In genomic region chr2:27671633-27672091, GRCm38 (mm10) we compare ENCODE assay signal across 9 mouse cellular contexts. TPM values are rescaled to one million over a fixed set of nuclear protein-coding genes. Genes with fewer than 3 reads are reported as not detected.
DNase-seq lines count a peak whose midpoint lies in the region; ATAC-seq lines count a peak whose summit lies in the region.
"Had no signal": no experiment of that assay in that cellular context is flagged by ENCODE, and none has a peak within 500 bp of the region (broad histone marks: within the 10 kb centered on the region; RNA-seq: fewer than 3 reads in every experiment).

No protein-coding gene starts in this region.

- H3K4me2 ChIP-seq in hindbrain, embryonic 12.5 days (replicated peaks) = 0 out of 2 replicates have a peak overlapping the region, but pooled peaks have one; percentile 11
- peak overlapping the region; percentile 28 for H3K4me2 ChIP-seq in limb, embryonic 13.5 days (replicated peaks)
- no peak overlapping the region for H3K4me2 ChIP-seq in stomach, embryonic 14.5 days (replicated peaks; ENCODE audit: low read depth, low read length)

- no peaks in the 10 kb centered on the region for H3K9me3 ChIP-seq in hindbrain, embryonic 12.5 days (replicated peaks)
- no peaks in the 10 kb centered on the region for H3K9me3 ChIP-seq in limb, embryonic 13.5 days
- no peaks in the 10 kb centered on the region for H3K9me3 ChIP-seq in stomach, embryonic 14.5 days (ENCODE audit: control insufficient read depth, low read depth, low read length)

- no peaks in the 10 kb centered on the region for H3K36me3 ChIP-seq in hindbrain, embryonic 12.5 days
- H3K36me3 ChIP-seq in limb, embryonic 13.5 days = no peaks in the 10 kb centered on the region
- H3K36me3 ChIP-seq in stomach, embryonic 14.5 days (ENCODE audit: control insufficient read depth, insufficient read depth, low read length) = no peaks in the 10 kb centered on the region

- H3K27me3 ChIP-seq in hindbrain, embryonic 12.5 days = 0 out of 2 replicates have a peak, but pooled peaks cover 3% of the 10 kb centered on the region
- H3K27me3 ChIP-seq in limb, embryonic 13.5 days = no peaks in the 10 kb centered on the region
- no peaks in the 10 kb centered on the region for H3K27me3 ChIP-seq in stomach, embryonic 14.5 days (ENCODE audit: control insufficient read depth, insufficient read depth, low read length)

- no peak overlapping the region for H3K4me3 ChIP-seq in hindbrain, embryonic 12.5 days
- no peak overlapping the region for H3K4me3 ChIP-seq in limb, embryonic 13.5 days
- H3K4me3 ChIP-seq in stomach, embryonic 14.5 days (ENCODE audit: low read depth, low read length) = no peak overlapping the region

- no peak overlapping the region for H3K9ac ChIP-seq in hindbrain, embryonic 12.5 days
- no peak overlapping the region for H3K9ac ChIP-seq in limb, embryonic 13.5 days
- no peak overlapping the region for H3K9ac ChIP-seq in stomach, embryonic 14.5 days (replicated peaks; ENCODE audit: low read depth, low read length)

- peaks cover 40% of the 10 kb centered on the region for H3K4me1 ChIP-seq in hindbrain, embryonic 12.5 days
- peaks cover 53% of the 10 kb centered on the region for H3K4me1 ChIP-seq in limb, embryonic 13.5 days
- peaks cover 29% of the 10 kb centered on the region for H3K4me1 ChIP-seq in stomach, embryonic 14.5 days (ENCODE audit: control insufficient read depth, insufficient read depth, low read length)

- WGBS in hindbrain, embryonic 12.5 days = 19% methylated on average over 3 of the region's 3 CpGs
- 13% methylated on average over 3 of the region's 3 CpGs for WGBS in limb, embryonic 13.5 days
- WGBS in stomach, embryonic 14.5 days = 6% methylated on average over 3 of the region's 3 CpGs

- DNase-seq in adrenal gland, adult (ENCODE audit: inconsistent age in 2 of 2, low spot score in 1 of 2) = peak; percentile 41 to 54
- no peak for DNase-seq in adrenal gland, adult 8-10 months
- DNase-seq in NIH3T3 (ENCODE audit: low read depth) = peak; percentile 94
- no peak for DNase-seq in left cerebral cortex, postnatal 14 days (ENCODE audit: low spot score in 2 of 2)
- DNase-seq in c-Kit-positive CD71-positive TER-119-positive erythroid progenitor cells, embryonic 14.5 days (ENCODE audit: low spot score) = no peak

- peak overlapping the region; percentile 73 for H3K27ac ChIP-seq in hindbrain, embryonic 12.5 days
- peak overlapping the region; percentile 87 for H3K27ac ChIP-seq in limb, embryonic 13.5 days
- peak overlapping the region; percentile 55; the same call in 1 of the 2 replicates for H3K27ac ChIP-seq in stomach, embryonic 14.5 days (ENCODE audit: low read length)
- H3K27ac ChIP-seq: macrophage had no signal

- peak; percentile 26; the same call in 1 of the 2 replicates for ATAC-seq in hindbrain, embryonic 12.5 days (ENCODE audit: low FRiP score)
- ATAC-seq in limb, embryonic 13.5 days (ENCODE audit: low FRiP score, low read depth) = peak; percentile 31; the same call in 1 of the 2 replicates
- ATAC-seq in stomach, embryonic 14.5 days (ENCODE audit: insufficient number of reproducible peaks, insufficient read depth, low FRiP score, low read depth) = peak; percentile 16; the same call in 1 of the 2 replicates

- intact Hi-C loops in left cerebral cortex, postnatal 14 days (cut with DNase I) = no loop called here

RNA-seq across cellular contexts. Expression of gene Rxra, which starts 4.6 kb away (rescaled TPM):
- total RNA-seq in adrenal gland, adult 8-10 months (2022) = 10 to 100 TPM; 51.3 to 64.4 (median 56.7) TPM
- 11.1 and 11.2 TPM in 2 replicates for polyA plus RNA-seq in hindbrain, embryonic 12.5 days (2016; fragmentation: Nextera tagmentation; extraction: Ambion mirVana)
- 17.1 and 17.6 TPM in 2 replicates for polyA plus RNA-seq in limb, embryonic 13.5 days (2015; fragmentation: Nextera tagmentation; extraction: Ambion mirVana)
- 9.0 and 10.3 TPM in 2 replicates for polyA plus RNA-seq in stomach, embryonic 14.5 days (2014; fragmentation: Nextera tagmentation; extraction: Ambion mirVana)
- 10 to 100 TPM; 15.6 to 16.2 TPM for total RNA-seq in left cerebral cortex, postnatal 14 days (2021)

Comparison
In these comparisons a context has a peak if more than half of its experiments do, and no peak if none do; other contexts are left out.
1. DNase-seq: peak in adrenal gland, adult (2 of 2) and NIH3T3 (single experiment); none in adrenal gland, adult 8-10 months (single experiment), left cerebral cortex, postnatal 14 days (0 of 2) and c-Kit-positive CD71-positive TER-119-positive erythroid progenitor cells, embryonic 14.5 days (single experiment).
2. Peak in every context shown above with its lines, with median percentiles within 50 percentile points of each other: ATAC-seq and H3K27ac ChIP-seq.